ENCODE assay signal across 28 mouse cellular contexts in genomic region chr5:111085849-111086248, GRCm38 (mm10).
"Had no signal": no experiment of that assay in that cellular context is flagged by ENCODE, and none has a peak within 500 bp of the region (broad histone marks: within the 10 kb centered on the region; RNA-seq: fewer than 3 reads in every experiment).

No protein-coding gene starts in this region.

- H3K4me1 ChIP-seq: heart, embryonic 12.5 days; heart, embryonic 13.5 days; heart, embryonic 15.5 days; hindbrain, embryonic 10.5 days; hindbrain, embryonic 12.5 days; hindbrain, embryonic 13.5 days; hindbrain, embryonic 15.5 days; intestine, embryonic 15.5 days; kidney, embryonic 15.5 days had no signal

- H3K4me2 ChIP-seq: heart, embryonic 11.5 days; heart, embryonic 12.5 days; heart, embryonic 13.5 days; heart, embryonic 15.5 days; hindbrain, embryonic 12.5 days; hindbrain, embryonic 13.5 days; hindbrain, embryonic 14.5 days; hindbrain, embryonic 15.5 days; intestine, embryonic 15.5 days; kidney, embryonic 15.5 days had no signal

- DNase-seq: heart, postnatal 36 days; heart, postnatal 4 days; kidney, adult 11 months; kidney, adult 18-20 months; kidney, adult 2 months; kidney, adult 8-10 months; kidney, adult 9 months; kidney, postnatal 10 days; kidney, postnatal 14 days; kidney, postnatal 25 days; kidney, postnatal 36 days; kidney, postnatal 4 days; layer of hippocampus, adult 9-11 months had no signal

- H3K27me3 ChIP-seq: heart, embryonic 12.5 days; heart, embryonic 13.5 days; heart, embryonic 15.5 days; hindbrain, embryonic 12.5 days; hindbrain, embryonic 13.5 days; hindbrain, embryonic 15.5 days; intestine, embryonic 15.5 days; kidney, embryonic 15.5 days had no signal

- H3K27ac ChIP-seq: heart, embryonic 13.5 days; heart, embryonic 15.5 days; hindbrain, embryonic 10.5 days; hindbrain, embryonic 12.5 days; hindbrain, embryonic 13.5 days; hindbrain, embryonic 14.5 days; hindbrain, embryonic 15.5 days; hindbrain, postnatal 0 days; intestine, embryonic 15.5 days; kidney, embryonic 15.5 days; kidney, postnatal 0 days; layer of hippocampus, adult 2 months; left cerebral cortex, adult 2 months had no signal

- H3K36me3 ChIP-seq: heart, embryonic 15.5 days; intestine, embryonic 15.5 days had no signal

- H3K9me3 ChIP-seq: heart, embryonic 12.5 days; heart, embryonic 13.5 days; heart, embryonic 15.5 days; hindbrain, embryonic 10.5 days; hindbrain, embryonic 12.5 days; hindbrain, embryonic 13.5 days; hindbrain, embryonic 15.5 days; intestine, embryonic 15.5 days; kidney, embryonic 15.5 days had no signal

- H3K4me3 ChIP-seq: heart, embryonic 12.5 days; heart, embryonic 13.5 days; heart, embryonic 15.5 days; hindbrain, embryonic 10.5 days; hindbrain, embryonic 12.5 days; hindbrain, embryonic 13.5 days; hindbrain, embryonic 15.5 days; intestine, embryonic 15.5 days; kidney, embryonic 15.5 days; layer of hippocampus, adult 2 months; left cerebral cortex, adult 2 months had no signal
